Mouse (Mus musculus) 3134 (cell line): ENCODE results near the gene Mdh2.
A peak's percentile ranks its signal among the peaks of the same experiment; 100 is the strongest.

ENCODE experiments used
- DNase-seq: peaks from one replicate; pipeline ENCODE4 v3.0.0-alpha.2; 2011; ENCODE audit warnings: low spot score; ENCODE audit not compliant: insufficient read length; ENCODE audit errors: extremely low read depth

The Mdh2 gene

GRCm38 (mm10) chr5:135772519-135772918 lies 5.8 kb upstream of the Mdh2 start:
- no peak for DNase-seq

- no peak for DNase-seq
Measured at GRCm38 (mm10) chr5:135776546-135776945, 1.7 kb upstream of the Mdh2 start.

GRCm38 (mm10) chr5:135777796-135778470 lies 347 bp upstream of the Mdh2 start, which contains the start of gene Styxl1:
Gene Styxl1 (minus strand): TSS chr5:135778385.
- DNase-seq: no peak

GRCm38 (mm10) chr5:135780331-135780730 lies 2.1 kb downstream of the Mdh2 start:
- no peak for DNase-seq

- DNase-seq: no peak
Measured at GRCm38 (mm10) chr5:135782901-135783300, 4.6 kb downstream of the Mdh2 start.

- peak; percentile 70 for DNase-seq
Measured at GRCm38 (mm10) chr5:135793996-135794858, 15.9 kb downstream of the Mdh2 start.

GRCm38 (mm10) chr5:135794859-135795181 lies 16.5 kb downstream of the Mdh2 start:
- no peak for DNase-seq

GRCm38 (mm10) chr5:135799746-135800145 lies 21.5 kb downstream of the Mdh2 start:
- DNase-seq: no peak

GRCm38 (mm10) chr5:135800927-135801326 lies 22.6 kb downstream of the Mdh2 start:
- DNase-seq: no peak

GRCm38 (mm10) chr5:135802641-135803040 lies 24.4 kb downstream of the Mdh2 start:
- DNase-seq: no peak

- DNase-seq: no peak
Measured at GRCm38 (mm10) chr5:135803135-135803534, 24.9 kb downstream of the Mdh2 start.

- DNase-seq: no peak
Measured at GRCm38 (mm10) chr5:135803676-135804075, 25.4 kb downstream of the Mdh2 start.

- no peak for DNase-seq
Measured at GRCm38 (mm10) chr5:135804735-135805134, 26.5 kb downstream of the Mdh2 start.

- DNase-seq: peak; percentile 81
Measured at GRCm38 (mm10) chr5:135806555-135807262, 28.4 kb downstream of the Mdh2 start, which contains the start of gene Srrm3. Gene Srrm3 (plus strand): TSS chr5:135806890.

- DNase-seq: no peak
Measured at GRCm38 (mm10) chr5:135807263-135807637, 29.0 kb downstream of the Mdh2 start.

- no peak for DNase-seq
Measured at GRCm38 (mm10) chr5:135812991-135813390, 34.7 kb downstream of the Mdh2 start.

GRCm38 (mm10) chr5:135818491-135818890 lies 40.2 kb downstream of the Mdh2 start:
- DNase-seq: no peak

GRCm38 (mm10) chr5:135822316-135822944 lies 44.1 kb downstream of the Mdh2 start:
- DNase-seq: no peak

- DNase-seq: no peak
Measured at GRCm38 (mm10) chr5:135824517-135824916, 46.2 kb downstream of the Mdh2 start.

- no peak for DNase-seq
Measured at GRCm38 (mm10) chr5:135826225-135826624, 47.9 kb downstream of the Mdh2 start.

- DNase-seq: no peak
Measured at GRCm38 (mm10) chr5:135829381-135829780, 51.1 kb downstream of the Mdh2 start.
